Mouse (Mus musculus) ovary, adult 18-20 months (tissue): Measurements from ENCODE around the gene Itgb1bp1.

Experiments
- DNase-seq: peaks from one replicate; pipeline ENCODE4 v3.0.0; 2022; ENCODE audit warnings: low spot score, mixed read lengths

Itgb1bp1 gene

DNA sequence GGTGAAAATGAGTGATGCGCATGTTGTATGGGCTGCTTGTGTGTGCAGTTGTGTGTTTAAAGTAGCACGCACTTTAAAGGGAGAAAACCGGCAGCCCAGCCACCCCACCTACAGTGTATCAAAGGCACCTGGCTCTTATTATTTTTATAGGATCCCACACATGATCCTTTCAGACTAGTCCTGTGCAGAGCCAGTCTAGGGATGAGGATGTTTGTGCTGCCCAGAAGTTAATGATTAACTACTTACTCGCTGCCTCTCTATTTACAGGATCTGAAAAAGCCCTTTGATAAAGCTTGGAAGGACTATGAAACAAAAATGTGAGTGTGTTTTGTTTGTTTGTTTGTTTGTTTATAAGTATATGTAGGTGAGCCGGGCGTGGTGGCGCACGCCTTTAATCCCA lies 85.5 kb downstream of the Itgb1bp1 start:
- no peak for DNase-seq

DNA sequence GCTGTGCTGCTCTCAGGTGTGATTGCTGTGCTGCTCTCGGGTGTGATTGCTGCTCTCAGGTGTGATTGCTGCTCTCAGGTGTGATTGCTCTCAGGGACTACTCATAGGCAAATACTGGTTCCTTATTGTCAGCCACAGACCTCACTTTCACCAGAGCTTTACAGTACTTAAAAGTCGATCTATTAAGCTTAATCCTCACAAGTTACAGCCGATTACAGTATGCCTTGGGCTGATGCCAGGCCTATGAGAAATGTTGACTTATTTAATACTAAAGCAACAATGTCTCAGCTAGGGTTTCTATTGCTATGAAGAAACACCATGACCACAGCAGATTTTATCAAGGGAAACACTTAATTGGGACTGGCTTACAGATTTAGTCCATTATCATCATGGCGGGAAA lies 89.7 kb downstream of the Itgb1bp1 start:
- DNase-seq = no peak

DNA sequence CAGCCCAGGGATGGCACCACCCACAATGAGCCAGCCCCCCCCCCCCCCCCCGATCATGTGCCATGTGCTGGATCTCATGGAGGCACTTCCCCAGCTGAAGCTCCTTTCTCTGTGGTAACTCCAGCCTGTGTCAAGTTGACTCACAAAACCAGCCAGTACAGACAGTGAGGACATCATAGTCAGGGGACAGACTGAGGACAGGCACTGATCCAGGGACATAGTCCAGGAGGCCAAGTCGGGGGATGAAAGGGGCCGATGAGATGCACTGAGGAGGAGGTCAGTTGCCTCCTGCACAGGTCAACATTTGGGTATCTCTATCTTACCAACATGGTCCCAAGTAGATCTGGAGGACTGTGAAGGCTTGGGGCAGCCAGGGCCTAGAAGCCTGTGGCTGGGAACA lies 90.6 kb downstream of the Itgb1bp1 start:
- DNase-seq = no peak

DNA sequence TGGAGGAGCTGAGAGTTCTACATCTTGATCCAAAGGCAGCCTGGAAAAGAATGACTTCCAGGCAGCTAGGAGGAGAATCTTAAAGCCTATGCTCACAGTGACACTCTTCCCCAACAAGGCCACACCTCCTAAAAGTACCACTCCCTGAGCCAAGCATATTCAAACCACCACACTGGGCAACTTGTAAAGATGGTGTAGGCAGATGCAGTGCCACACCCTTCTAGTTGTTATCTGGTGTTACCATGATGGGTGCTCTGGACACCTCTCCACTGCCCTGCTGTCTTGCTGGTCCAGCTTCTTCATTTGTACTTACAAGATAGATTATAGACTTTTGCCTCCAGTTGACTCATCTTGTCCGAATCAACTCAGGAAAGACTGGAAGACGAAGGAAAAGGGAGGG lies 94.5 kb downstream of the Itgb1bp1 start:
- no peak for DNase-seq
